Mouse (Mus musculus): ENCODE results near the gene Rhof. TPM values are rescaled to one million over a fixed set of nuclear protein-coding genes. Genes with fewer than 3 reads are reported as not detected.

Rhof gene
- 1.8 and 1.9 TPM in 2 replicates for polyA plus RNA-seq (2012; rRNA removed)

DNA sequence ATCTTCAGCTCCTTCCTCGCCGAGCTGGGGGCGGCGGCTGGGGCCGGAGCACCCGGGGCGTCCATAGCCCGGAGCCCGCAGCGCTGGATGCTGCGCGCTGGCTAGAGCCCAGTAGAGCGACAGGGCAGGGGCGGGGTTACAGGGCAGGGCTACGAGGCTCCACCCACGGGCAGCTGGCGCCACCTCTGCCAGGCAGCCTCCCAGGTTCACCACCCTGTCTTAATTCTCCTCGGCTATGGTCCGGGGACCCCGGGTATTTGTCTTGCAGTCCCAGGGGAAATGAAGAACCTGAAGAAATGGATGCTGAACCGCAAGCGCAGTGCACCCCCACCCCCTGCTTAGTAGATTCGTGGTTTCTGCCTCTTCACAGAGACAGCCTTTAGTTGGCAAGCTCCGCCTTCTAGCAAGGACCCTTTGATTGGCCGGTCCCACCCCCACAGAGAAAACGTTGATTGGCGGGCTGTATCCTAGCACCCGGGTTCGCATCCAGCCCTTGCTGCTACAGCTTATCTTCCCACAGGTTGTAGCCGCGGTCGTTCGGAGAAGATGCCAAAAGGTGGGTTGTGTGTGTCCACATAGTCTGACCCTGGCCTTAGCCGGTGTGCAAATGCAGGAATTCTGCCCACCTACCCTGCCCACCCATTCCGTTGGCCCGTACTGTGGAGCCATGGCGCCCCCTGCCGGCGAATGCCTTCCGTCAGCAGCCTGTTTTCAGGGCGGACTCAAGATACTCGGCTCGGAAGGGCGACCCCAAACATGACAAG lies at the start of gene Rhof:
Gene Rhof (minus strand): TSS at position 385 of the 764 bp plus-strand sequence.

DNA sequence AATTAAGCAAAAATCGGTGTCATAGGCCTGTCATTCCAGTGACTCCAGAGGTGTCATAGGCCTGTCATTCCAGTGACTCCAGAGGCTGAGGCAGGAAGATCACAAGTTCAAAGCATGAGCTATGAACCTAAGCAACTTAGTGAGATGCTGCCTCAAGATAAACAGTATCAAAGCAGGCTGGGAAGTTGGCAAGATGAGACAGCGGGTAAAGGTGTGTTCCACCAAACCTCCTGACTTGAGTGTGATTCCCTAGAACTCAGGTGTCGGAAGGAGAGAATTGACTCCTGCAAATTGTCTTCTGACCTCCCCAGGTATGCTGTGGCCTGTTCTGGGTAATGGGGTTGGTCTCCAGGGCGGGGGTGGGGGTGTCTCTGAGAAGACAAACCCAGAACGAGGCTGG lies 36.8 kb upstream of the Rhof start, which contains the start of gene Psmd9:
Gene Psmd9 (plus strand): TSS at position 130 of the 400 bp plus-strand sequence.

DNA sequence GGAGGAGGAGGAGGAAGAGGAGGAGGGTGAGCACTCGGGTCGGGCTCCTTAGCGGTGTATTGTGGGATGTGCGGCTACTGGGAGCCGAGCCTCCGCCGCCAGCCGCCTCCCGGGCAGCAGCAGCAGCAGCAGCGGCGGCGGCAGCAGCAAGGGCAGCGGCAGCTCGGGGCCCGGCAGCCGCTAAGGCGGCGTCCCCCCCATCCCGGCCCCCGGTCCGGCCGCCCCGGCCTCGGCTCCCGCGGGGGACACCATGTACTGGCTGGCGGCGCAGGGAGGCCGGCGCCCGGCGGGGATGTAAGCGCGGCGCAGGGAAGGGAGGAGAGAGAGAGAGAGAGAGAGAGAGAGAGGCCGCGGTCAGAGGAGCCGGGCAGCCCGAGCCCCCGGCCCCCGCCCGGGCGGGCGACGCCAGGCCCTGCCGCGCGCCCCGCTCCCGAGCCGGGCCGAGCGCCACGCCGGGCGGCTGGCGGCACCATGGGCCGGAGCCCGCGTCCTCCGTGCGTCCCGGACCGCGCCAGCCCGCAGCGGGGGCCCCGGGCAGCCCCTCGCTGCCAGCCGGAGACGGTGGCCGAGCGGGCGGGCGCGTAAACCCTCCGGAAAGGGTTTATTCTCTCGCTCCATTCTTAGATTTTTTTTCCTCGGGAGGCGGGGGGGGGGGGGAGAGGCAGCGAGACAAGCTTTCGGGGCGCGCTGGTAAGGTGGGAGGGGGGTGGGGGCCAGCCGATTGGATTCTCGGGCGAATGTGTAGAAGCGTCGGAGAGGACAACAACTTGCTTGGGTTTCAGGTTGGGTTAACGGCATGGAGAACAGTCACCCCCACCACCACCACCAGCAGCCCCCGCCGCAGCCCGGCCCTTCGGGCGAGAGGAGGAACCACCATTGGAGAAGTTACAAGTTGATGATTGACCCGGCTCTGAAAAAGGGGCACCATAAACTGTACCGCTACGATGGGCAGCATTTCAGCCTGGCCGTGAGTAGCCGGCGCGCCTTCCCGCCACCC lies 10.0 kb upstream of the Rhof start, which contains the start of gene Setd1b:
Gene Setd1b (plus strand): TSS at position 33 of the 997 bp plus-strand sequence.

DNA sequence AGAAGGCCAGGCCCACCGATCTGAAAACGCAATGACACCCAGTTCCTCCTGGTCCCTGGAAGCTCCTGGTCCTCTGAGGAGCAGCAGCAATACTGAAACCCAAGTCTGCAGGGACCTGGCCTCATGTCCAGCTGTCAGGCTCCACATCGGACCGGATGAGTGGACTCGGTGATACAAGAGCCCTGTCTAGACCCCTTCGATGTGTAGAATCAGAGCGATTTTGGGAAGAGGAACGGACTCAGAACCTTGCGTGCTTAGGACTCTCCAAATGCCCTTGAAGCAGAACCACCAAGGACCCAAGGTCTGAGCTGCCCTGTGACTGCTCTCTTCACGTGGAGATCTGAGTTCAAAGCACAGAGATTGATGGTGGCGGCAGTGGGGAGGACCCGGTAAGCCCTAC lies 64.4 kb downstream of the Rhof start, which contains the start of gene Tmem120b:
Gene Tmem120b (plus strand): TSS at position 301 of the 400 bp plus-strand sequence.

Other genes with a start within 250 kb of the Rhof start
- gene Kdm2b, start 142.9 kb downstream of the Rhof start, polyA plus RNA-seq (2012; rRNA removed): 6.8 and 8.8 TPM in 2 replicates
- gene Orai1, start 117.6 kb downstream of the Rhof start, polyA plus RNA-seq (2012; rRNA removed): 12.0 and 13.9 TPM in 2 replicates
- not detected in 2 replicates for gene Morn3, start 85.7 kb downstream of the Rhof start, polyA plus RNA-seq (2012; rRNA removed)
- gene Tmem120b, start 64.3 kb downstream of the Rhof start, polyA plus RNA-seq (2012; rRNA removed): 10.7 and 11.3 TPM in 2 replicates
- 1.6 and 2.0 TPM in 2 replicates for gene Setd1b, start 9.5 kb upstream of the Rhof start, polyA plus RNA-seq (2012; rRNA removed)
- gene Psmd9, start 36.7 kb upstream of the Rhof start, polyA plus RNA-seq (2012; rRNA removed): 36.6 and 39.3 TPM in 2 replicates
- 450 and 531 TPM in 2 replicates for gene Hpd, start 50.0 kb upstream of the Rhof start, polyA plus RNA-seq (2012; rRNA removed)
- 0.26 and 0.31 TPM in 2 replicates for gene Wdr66, start 119.4 kb upstream of the Rhof start, polyA plus RNA-seq (2012; rRNA removed)
- 5.2 and 5.3 TPM in 2 replicates for gene Bcl7a, start 211.1 kb upstream of the Rhof start, polyA plus RNA-seq (2012; rRNA removed)